Mouse (Mus musculus): ENCODE measurements around the gene Fam71b.
A peak's percentile ranks its signal among the peaks of the same experiment; 100 is the strongest.
"Not testable (repeated sequence)": the region's sequence is repeated elsewhere in the genome, so short reads cannot be mapped to it uniquely, and the experiment has no call there.

Fam71b gene

DNA sequence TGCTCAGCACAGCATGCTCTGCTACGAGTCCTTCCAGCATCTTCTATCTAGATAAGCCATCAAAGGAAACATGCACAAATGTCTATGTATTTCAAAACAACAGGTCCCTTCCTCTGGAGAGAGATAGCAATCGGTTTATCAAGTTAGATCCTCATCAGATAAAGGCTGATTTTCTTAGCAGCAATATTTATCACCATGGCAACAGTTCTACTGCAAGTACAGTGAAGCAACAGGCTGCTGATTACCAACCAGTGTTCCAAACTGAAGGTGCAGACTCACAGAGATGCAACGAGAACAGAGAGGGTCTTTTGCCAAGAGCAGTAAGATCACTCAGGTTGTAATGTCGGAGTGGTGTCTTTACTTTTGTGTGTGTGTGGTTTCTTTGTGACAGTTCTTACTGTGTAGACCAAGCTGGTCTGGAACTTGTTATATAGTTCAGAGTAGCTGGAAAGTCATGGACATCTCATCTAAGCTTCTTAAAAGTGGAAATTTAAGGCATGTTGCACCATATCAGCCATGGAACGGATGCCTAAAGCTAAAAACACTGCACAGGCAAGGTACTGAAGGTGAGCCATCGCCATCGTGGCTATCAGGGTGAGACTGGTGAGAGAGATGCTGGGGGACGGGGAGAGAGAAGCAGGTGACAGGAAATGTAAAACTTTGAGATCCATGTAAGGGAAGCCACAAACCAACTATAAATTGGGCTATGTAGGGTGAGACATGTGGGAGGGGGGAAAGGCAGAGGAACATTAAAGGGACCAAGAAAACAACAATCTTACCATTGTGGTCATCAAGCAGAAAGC, 24.9 kb downstream of the Fam71b start:
- no peak for ATAC-seq (ENCODE audit: insufficient number of reproducible peaks, low FRiP score, low TSS enrichment)

DNA sequence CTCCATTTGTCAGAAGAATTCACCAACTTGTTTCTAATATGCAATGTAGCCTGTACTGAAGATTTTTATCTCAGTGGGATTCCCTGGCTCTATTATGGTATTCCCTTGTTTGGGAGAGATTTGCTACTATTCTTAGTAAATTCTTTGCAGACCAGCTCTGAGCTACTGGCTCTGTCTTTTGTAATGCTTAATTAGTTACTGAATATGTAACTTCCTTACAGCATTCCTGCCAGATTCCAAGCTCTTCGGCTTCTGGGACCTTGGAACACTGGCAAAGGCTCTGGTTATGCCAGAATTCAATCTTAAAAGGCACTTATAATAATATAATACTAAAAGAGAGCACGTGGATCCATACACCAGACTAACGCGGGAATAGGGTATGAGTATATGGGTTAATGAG, 31.8 kb downstream of the Fam71b start:
- not testable (repeated sequence) for ATAC-seq (ENCODE audit: insufficient number of reproducible peaks, low FRiP score, low TSS enrichment)

DNA sequence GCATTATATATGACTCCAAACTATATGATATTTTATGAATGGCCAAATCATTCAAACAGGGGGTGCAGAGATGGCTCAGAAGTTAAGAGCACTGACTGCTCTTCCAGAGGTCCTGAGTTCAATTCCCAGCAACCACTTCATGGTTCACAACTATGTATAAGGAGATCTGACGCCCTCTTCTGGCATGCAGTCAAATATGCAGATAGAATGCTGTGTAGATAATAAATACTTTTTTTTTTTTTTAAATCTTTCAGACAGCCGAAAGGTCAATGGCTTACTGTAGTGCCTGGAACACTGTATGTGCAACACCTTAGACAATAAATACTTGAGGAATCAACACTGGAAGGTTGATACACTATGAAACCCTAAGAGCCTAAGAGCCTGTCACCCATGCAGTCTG, 33.8 kb downstream of the Fam71b start:
- no peak for ATAC-seq (ENCODE audit: insufficient number of reproducible peaks, low FRiP score, low TSS enrichment)

DNA sequence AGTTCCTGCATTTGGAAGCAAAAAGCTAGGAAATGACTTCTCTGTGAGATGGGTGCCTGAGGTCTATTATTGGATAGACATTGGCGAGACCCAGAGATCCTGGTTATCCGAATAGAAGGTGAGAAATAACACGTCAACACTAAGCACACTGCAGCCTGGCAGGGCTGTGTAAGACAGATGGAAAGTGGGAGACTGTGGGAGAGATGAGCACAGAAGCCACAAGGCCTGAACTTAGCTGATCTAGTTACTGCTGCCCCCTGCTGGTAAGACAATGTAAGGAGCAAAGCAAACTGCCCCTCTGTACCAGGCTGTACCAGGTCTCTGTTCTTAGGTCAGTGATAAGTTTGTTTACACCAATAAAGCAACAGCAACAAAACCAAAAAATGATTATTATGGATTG, 34.8 kb downstream of the Fam71b start:
- peak; percentile 90 for ATAC-seq (ENCODE audit: insufficient number of reproducible peaks, low FRiP score, low TSS enrichment)

DNA sequence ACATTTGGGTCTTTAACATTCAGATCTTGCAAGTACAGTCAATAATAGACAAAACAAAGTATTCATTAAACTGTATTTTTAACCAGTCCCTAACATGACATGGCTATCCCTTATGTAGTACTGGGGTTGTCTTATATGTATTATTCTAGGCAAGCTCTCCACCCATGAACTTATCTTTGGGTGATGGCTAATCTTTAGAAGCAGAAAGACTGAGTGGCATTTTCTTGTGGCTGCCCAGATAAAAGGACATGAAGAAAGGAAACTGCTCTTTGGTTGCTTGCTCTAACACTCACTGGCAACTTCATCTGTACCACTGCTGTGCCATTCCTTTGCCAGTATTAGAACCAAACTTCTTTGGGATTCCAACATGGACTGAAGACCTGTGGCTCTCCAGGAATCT, 39.0 kb downstream of the Fam71b start:
- ATAC-seq (ENCODE audit: insufficient number of reproducible peaks, low FRiP score, low TSS enrichment), result no peak

DNA sequence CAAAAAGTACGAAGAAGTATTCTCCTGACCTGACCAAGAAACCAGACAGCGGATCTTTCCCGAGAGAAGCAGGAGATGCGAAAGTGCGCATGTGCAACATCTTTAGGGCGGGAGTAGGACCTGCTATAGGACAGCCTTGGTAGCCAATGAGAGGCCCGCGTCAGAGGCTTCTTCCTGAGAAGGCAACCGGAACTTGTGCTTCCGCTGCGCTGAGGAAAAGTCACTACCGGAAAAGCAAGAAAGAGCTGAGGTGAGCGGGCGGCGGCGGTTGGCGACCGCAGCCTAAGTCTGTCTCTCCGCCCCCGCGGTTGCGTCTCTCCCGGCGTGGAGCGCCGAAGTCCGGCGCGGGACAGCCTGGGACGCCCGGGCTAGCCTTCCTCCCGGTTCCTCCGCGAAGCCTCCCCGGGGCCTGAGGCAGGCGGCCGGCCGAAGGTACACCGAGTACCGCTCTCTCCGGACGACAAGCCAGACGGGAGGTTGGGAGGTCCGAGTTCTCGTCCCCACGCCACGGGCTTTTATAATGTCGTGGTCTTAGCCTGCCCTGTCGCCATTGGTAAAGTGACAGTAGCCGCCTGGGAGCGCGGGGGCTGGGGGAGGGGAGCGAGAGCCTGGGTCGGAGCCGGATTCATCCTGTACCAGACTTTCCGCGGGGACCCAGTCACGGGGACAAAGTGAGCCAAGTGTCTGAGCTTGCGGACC, 40.5 kb downstream of the Fam71b start, which contains the start of gene Med7:
Med7 (plus strand) TSS at position 166 of the 699 bp plus-strand sequence.
- ATAC-seq (ENCODE audit: insufficient number of reproducible peaks, low FRiP score, low TSS enrichment), result peak; percentile 100

DNA sequence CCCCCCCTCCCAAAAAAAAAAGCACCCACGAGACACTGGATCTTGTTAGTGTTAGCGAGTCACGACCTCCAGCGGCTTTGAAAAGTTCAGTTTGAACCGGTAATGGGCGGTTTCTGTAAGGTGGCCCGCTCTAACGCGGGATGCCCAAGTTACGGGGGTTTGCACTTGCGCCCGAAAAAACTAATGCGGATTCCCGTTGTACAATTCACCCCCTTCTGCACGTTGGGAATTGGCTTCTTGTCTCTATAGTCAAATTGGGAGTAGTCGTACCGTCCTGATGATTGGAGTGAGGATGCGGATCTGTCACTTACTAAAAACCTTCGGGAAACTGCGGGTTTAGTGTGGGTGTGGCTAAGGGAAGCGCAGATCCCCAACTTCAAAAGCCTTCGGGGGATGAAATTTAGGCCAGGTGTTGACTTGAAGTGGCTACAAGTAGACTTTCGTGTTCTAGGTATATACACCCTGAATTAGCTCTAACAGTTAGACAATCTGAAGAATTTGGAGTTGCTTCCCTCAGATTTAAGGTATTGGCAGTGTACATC, 41.2 kb downstream of the Fam71b start:
- 0 out of 2 replicates have a peak, but pooled peaks have one; percentile 16 for ATAC-seq (ENCODE audit: insufficient number of reproducible peaks, low FRiP score, low TSS enrichment)

DNA sequence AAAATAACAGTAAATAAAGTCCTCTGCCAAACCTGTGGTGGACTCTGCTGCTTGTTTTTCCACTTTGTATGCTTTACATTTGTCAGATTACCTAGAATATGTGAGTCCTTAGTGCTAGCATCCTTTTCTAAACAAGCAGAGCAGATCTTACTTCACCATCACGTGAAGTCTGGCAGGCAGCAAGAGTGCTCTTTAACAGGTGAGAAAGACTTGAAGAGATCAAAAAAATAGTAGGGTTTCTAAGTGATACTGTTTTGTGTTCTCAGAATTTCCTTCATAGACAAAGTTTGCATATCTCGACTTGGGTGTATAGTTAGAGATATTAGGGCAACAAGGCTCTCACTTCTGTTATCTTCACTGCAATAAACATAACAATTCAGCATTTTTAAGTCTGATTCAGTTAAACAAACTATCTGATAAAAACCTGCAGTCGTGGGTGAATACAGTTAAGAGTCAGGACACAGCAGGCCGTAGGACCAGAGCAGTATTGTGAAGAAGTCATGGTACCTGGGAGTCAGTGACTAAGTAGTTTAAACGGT, 42.7 kb downstream of the Fam71b start:
- no peak for ATAC-seq (ENCODE audit: insufficient number of reproducible peaks, low FRiP score, low TSS enrichment)

DNA sequence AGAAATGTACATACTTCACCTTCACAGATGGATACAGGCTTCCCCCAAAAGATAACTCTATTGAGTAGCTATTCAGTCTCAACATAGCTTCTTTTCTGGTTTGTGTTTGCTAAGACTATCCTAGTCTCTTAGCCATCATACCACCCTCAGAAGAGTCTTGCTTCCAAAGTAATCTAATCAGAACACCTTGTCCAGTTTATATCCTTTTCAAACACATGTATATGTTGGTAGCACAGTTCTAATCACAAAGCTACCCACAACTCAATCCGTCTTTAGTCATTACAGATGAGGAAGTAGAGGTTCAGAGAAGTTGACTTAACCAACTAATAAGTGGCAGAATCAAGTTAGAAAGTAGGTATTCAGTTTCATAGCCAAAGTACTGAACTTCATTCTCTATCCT, 45.4 kb downstream of the Fam71b start:
- ATAC-seq (ENCODE audit: insufficient number of reproducible peaks, low FRiP score, low TSS enrichment), result no peak

DNA sequence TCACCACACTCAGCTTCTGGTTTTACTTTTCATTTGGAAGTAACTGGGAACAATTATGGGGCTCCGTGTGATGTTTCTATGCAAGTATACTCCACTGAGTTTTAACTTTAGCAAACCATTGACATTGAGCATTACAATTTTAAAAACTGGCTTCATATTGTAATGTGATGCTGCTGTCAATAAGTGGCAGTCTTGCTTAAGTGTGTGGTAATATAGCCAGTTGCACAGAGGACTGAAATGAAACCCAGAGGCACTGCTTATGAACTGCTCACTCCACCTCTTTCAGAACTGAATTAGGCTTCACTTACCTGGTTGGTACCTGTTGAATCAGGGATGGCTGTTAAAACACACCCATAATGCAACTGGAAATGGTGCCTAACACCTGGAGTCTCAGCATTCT, 46.8 kb downstream of the Fam71b start:
- no peak for ATAC-seq (ENCODE audit: insufficient number of reproducible peaks, low FRiP score, low TSS enrichment)

DNA sequence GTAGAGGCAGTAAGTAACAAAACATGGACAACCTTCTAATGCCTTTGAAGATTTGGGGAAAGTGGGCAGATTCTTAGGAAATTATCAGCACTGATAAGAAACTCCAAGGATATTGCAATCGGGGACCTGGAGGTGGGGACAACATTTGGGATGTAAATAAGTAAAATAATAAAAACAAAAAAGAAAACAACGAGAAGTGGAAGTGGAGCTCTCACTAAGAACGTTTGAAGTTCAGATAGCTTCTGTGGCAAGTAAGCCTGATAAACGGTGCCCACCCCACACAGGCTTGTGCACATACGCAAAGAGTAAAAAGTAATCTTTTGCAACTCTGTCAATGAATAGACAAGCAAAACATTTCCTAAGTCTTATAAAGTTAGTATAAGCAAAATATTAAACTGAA, 47.6 kb downstream of the Fam71b start:
- no peak for ATAC-seq (ENCODE audit: insufficient number of reproducible peaks, low FRiP score, low TSS enrichment)

DNA sequence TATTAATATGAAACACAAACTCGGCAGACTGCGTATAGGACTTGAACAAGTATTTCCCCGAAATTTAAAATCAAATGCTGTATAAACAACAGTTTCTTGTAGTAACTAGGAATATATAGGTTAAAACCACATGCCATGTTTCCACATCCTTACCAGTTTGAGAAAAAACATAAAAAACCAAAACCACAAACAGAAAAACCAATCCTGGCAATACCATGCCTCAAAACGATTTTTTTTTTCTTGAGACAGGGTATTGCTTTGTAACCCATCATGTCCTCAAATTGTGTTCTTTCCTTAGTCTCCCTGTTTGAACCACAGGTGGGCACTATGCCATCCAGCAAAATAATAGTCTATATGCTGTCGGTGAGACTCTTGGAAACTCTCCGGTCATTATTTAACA, 49.8 kb downstream of the Fam71b start:
- ATAC-seq (ENCODE audit: insufficient number of reproducible peaks, low FRiP score, low TSS enrichment), result no peak

DNA sequence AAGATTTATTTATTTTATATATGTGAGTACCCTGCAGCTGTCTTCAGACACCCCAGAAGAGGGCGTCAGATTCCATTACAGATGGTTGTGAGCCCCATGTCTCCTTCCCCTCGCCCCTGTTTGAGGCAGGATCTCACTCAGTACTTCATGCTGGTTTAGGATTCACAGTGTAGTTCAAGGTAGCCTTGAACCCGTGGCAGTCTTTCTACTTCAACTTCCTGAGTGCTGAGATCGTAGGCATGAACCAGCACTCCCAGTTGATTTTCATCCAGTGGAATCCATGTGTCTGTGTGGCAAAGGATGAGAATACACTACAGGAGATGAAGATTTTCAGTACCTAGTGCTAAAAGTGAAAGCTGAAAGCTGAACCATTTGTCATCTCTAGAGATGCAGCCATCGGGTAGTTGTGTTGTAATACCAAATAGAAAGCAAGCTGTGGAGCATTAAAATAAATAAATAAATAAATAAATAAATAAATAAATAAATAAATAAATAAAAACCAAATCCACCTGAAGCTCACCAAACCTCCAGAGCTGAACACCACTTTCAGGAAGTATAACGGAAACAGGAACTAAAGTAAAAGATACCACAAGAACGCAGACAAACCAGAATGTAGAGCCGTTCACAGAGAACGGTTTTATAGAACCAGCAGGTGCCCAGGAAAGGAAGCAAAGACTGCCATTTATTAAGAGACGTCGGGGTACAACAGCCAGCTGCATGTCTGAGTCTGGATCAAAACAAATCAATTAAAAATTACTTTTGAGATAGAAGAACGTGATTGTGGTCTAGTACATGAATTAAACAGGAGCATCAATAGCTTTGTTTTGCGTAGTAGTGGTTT, 51.5 kb downstream of the Fam71b start:
- no peak for ATAC-seq (ENCODE audit: insufficient number of reproducible peaks, low FRiP score, low TSS enrichment)

DNA sequence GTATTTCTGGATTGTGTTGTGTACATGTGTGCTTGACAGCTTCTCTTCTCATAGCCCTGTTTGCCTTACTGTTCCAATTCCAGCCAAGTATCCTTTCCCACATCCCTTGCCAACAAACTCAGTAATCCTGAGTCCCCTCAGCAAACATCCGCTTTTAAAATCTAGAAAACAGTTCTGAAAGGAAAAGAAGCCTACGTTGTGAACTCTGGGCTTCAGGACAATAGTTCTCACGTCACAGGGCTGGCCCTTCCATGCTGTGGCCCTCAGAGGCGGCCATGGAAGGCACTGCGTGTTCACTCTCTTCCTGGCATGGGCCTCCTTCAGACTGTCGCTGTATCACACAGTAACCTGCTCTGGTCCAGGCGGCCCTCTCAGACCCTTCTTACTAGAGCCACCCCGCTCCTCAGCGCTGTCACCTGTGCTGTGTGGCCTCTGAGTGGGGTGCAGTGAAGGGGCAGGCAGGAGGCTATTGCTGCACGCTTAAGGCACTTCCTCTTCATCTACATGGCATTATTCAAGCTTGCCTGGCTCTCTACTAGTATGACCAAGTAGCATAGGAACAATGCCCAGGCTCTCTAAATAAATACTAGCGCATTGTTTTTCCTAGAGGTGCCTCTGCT, 53.2 kb downstream of the Fam71b start:
- ATAC-seq (ENCODE audit: insufficient number of reproducible peaks, low FRiP score, low TSS enrichment), result 0 out of 2 replicates have a peak, but pooled peaks have one; percentile 15

DNA sequence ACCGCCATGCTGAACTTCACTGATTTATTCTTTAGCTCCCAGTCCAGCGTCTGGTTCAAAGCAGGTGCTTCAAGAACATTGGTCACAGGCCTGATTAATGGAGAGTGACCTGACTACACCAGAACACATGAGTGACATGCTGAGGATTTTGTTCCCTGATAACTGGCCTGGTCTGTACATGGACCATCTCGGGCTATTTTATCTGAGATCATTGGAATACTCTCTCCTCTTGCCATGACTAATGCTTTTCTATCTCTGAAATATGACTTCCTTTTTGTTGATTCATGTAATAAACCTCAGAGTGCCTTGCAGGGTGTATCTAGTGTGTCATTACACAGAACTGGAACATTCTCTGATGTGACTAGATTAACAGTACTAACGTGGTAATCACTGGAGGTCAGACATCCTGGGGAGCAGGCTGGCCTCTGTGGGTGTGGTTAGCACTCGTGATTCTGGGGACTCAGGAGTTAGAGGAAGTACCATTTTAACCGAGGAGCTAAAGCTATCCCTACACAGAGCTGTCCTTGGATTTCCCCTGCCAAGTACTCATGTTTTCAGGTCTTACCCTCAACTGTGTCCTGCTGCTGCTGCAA, 58.2 kb downstream of the Fam71b start, which contains the start of gene Havcr2:
Havcr2 (plus strand) TSS at position 483 of the 593 bp plus-strand sequence.
- ATAC-seq (ENCODE audit: insufficient number of reproducible peaks, low FRiP score, low TSS enrichment), result no peak

All from cerebellum, adult (tissue).